Mouse (Mus musculus): Measurements from ENCODE around the gene Prmt2. TPM values are rescaled to one million over a fixed set of nuclear protein-coding genes. Genes with fewer than 3 reads are reported as not detected.

Prmt2 gene
- total and polyA plus RNA-seq, 2 experiments from 2014 or later = 27.7 to 31.7 TPM

DNA sequence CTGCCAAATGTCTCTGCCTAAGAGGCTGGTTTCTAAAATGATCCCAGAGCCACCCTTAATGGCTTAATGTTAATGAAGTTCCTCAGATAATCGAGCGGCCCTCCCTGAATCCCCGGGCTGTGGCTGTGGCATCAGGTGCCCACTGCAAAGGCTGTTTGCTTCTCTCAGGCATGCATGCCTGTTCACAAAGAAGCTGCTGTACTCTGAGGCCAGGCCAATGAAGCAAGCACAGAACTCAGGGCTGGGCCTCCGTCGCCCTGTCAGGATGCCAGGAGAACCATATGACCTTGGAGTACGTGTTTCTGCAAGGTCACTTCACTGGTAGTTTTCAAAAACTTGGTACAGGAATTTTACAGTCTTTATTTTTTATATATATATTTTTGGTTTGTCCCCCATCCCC lies 18.0 kb upstream of the Prmt2 start:
- Histone ChIP-seq H3K4me3 (ENCODE audit: low read depth, low read length) (no peak overlapping the region), H3K4me2 (ENCODE audit: low read depth, low read length) (no peak overlapping the region), H3K27ac (ENCODE audit: low read depth) (0 out of 2 replicates have a peak overlapping the region, but pooled peaks have one; percentile 26), H3K9me3 (replicated peaks; ENCODE audit: control insufficient read depth, low read length) (no peaks in the 10 kb centered on the region), H3K36me3 (replicated peaks; ENCODE audit: control insufficient read depth, insufficient read depth, low read length) (no peaks in the 10 kb centered on the region), H3K4me1 (ENCODE audit: control insufficient read depth, insufficient read depth) (peaks cover 20% of the 10 kb centered on the region), H3K27me3 (ENCODE audit: control insufficient read depth, insufficient read depth, low read length) (no peaks in the 10 kb centered on the region), H3K9ac (replicated peaks; ENCODE audit: low read depth, low read length) (no peak overlapping the region)
- ATAC-seq (ENCODE audit: insufficient read depth, low read depth) (no peak), DNase-seq (ENCODE audit: low spot score) (no peak)
- TF ChIP-seq EP300 (IDR thresholded peaks at IDR 0.05; ENCODE audit: low read depth) = no peak
- TF ChIP-seq CTCF (IDR thresholded peaks at IDR 0.05; ENCODE audit: low read depth) = no peak
- WGBS = 33% methylated on average over 6 of the region's 6 CpGs

DNA sequence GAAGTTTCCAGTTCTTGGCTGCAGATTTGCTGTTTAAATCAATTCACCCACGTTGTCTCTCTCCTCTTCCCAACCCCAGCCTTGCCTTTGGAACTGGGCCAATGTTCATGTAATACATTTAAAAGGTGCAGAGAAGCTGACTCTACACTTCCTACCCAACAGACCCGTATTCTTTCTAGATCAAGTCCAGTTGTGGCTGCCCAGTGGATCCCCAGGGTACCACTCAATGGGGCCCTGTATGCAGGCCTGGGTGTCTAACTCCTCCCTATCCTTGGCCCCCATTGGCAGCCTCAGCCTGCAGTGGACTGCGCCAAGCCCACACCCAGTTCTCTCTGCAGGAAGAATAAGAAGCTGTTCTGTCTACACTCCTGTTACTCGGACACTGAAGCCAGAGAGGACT lies 15.9 kb upstream of the Prmt2 start, which contains the start of gene S100b:
Gene S100b (plus strand): TSS at position 318 of the 400 bp plus-strand sequence.
- no peak for DNase-seq (ENCODE audit: low spot score)
- ATAC-seq (ENCODE audit: insufficient read depth, low read depth) = no peak
- WGBS = 31% methylated on average over 4 of the region's 4 CpGs

DNA sequence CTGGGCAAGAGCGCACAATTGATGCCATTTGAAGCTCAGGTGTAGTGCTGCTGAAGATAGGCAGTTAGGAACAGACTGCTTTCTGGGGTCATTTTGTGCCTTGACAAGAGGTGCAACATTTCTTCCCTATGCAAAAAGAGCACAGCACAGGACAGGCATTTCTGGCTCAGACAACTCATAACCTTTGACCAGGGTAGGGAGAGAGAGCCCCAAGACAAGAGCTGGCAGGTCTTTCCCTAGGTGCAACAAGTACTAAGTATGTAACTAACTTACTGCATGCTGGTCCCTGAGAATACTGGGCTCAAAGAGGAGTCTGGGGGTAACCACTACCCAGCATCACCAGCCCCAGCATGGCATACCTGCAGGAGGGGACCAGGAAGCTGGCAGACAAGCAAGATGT lies 15.4 kb upstream of the Prmt2 start:
- Histone ChIP-seq H3K9me3 (replicated peaks; ENCODE audit: control insufficient read depth, low read length) (no peaks in the 10 kb centered on the region), H3K36me3 (replicated peaks; ENCODE audit: control insufficient read depth, insufficient read depth, low read length) (no peaks in the 10 kb centered on the region), H3K9ac (replicated peaks; ENCODE audit: low read depth, low read length) (no peak overlapping the region), H3K4me1 (ENCODE audit: control insufficient read depth, insufficient read depth) (peaks cover 13% of the 10 kb centered on the region; the same call in 1 of the 2 replicates), H3K27me3 (ENCODE audit: control insufficient read depth, insufficient read depth, low read length) (no peaks in the 10 kb centered on the region), H3K27ac (ENCODE audit: low read depth) (no peak overlapping the region), H3K4me3 (ENCODE audit: low read depth, low read length) (no peak overlapping the region), H3K4me2 (ENCODE audit: low read depth, low read length) (no peak overlapping the region)
- 94% methylated on average over 1 of the region's 1 CpGs for WGBS
- ATAC-seq (ENCODE audit: insufficient read depth, low read depth) (no peak), DNase-seq (ENCODE audit: low spot score) (no peak)
- TF ChIP-seq CTCF (IDR thresholded peaks at IDR 0.05; ENCODE audit: low read depth) (no peak), EP300 (IDR thresholded peaks at IDR 0.05; ENCODE audit: low read depth) (no peak)

More for the DNA sequence above, 15.9 kb upstream of the Prmt2 start, which contains the start of gene S100b:
- no peaks in the 10 kb centered on the region for H3K36me3 ChIP-seq (replicated peaks; ENCODE audit: control insufficient read depth, insufficient read depth, low read length)
- H3K27ac ChIP-seq (ENCODE audit: low read depth) = no peak within 1 kb of the TSS
- no peaks in the 10 kb centered on the region for H3K27me3 ChIP-seq (ENCODE audit: control insufficient read depth, insufficient read depth, low read length)
- H3K9ac ChIP-seq (replicated peaks; ENCODE audit: low read depth, low read length) = no peak within 1 kb of the TSS
- no peak within 1 kb of the TSS for H3K4me3 ChIP-seq (ENCODE audit: low read depth, low read length)
- no peaks in the 10 kb centered on the region for H3K9me3 ChIP-seq (replicated peaks; ENCODE audit: control insufficient read depth, low read length)
- peaks cover 17% of the 10 kb centered on the region for H3K4me1 ChIP-seq (ENCODE audit: control insufficient read depth, insufficient read depth)
- no peak for TF ChIP-seq CTCF (IDR thresholded peaks at IDR 0.05; ENCODE audit: low read depth)
- no peak for TF ChIP-seq EP300 (IDR thresholded peaks at IDR 0.05; ENCODE audit: low read depth)
- H3K4me2 ChIP-seq (ENCODE audit: low read depth, low read length) = no peak within 1 kb of the TSS

DNA sequence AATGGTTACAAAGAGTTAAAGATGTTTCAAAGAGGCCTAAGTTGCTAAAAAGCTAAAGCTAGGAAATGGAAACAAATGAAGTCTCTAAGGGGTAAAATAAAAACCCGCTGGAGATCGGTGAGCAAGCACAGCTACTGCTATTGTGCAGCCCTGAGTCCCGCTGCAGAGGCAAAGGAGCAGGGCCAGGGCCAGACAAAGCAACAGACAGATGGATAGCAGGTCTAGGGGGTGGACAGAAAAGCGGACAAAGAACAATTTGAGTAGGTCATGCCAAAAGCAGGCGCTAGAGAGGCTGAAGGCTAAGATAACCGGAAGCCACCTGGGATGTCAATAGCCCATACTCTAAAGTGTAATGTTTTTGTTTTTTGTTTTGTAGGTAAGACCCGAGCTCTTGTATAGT lies 13.2 kb upstream of the Prmt2 start:
- H3K27me3 ChIP-seq (ENCODE audit: control insufficient read depth, insufficient read depth, low read length) = no peaks in the 10 kb centered on the region
- TF ChIP-seq CTCF (IDR thresholded peaks at IDR 0.05; ENCODE audit: low read depth) = no peak
- no peak for TF ChIP-seq EP300 (IDR thresholded peaks at IDR 0.05; ENCODE audit: low read depth)
- H3K4me3 ChIP-seq (ENCODE audit: low read depth, low read length) = no peak overlapping the region
- no peaks in the 10 kb centered on the region for H3K9me3 ChIP-seq (replicated peaks; ENCODE audit: control insufficient read depth, low read length)
- WGBS = 81% methylated on average over 7 of the region's 7 CpGs
- peaks cover 5% of the 10 kb centered on the region; the same call in 1 of the 2 replicates for H3K4me1 ChIP-seq (ENCODE audit: control insufficient read depth, insufficient read depth)
- H3K9ac ChIP-seq (replicated peaks; ENCODE audit: low read depth, low read length) = no peak overlapping the region
- ATAC-seq (ENCODE audit: insufficient read depth, low read depth) (no peak), DNase-seq (ENCODE audit: low spot score) (no peak)
- H3K36me3 ChIP-seq (replicated peaks; ENCODE audit: control insufficient read depth, insufficient read depth, low read length) = no peaks in the 10 kb centered on the region
- no peak overlapping the region for H3K4me2 ChIP-seq (ENCODE audit: low read depth, low read length)
- H3K27ac ChIP-seq (ENCODE audit: low read depth) = no peak overlapping the region

DNA sequence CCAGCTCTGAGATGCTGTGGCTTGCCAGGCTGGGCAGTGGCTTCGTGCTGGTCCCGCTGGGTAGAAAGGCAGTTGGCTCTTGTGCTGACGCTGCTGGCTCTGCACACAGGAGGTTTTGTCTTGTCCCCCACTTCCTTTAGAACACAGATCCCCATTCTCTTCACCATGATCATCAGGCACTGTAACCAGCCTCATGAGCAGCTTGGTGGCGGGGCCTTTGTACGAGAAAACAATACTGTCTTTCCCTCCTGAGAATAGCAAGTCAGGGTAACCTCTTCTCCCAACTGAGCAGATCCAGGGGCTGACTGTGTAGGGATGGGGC lies 10.9 kb upstream of the Prmt2 start:
- TF ChIP-seq CTCF (IDR thresholded peaks at IDR 0.05; ENCODE audit: low read depth) (no peak), EP300 (IDR thresholded peaks at IDR 0.05; ENCODE audit: low read depth) (no peak)
- Histone ChIP-seq H3K4me1 (ENCODE audit: control insufficient read depth, insufficient read depth) (no peaks in the 10 kb centered on the region), H3K9ac (replicated peaks; ENCODE audit: low read depth, low read length) (no peak overlapping the region), H3K27me3 (ENCODE audit: control insufficient read depth, insufficient read depth, low read length) (no peaks in the 10 kb centered on the region), H3K4me3 (ENCODE audit: low read depth, low read length) (no peak overlapping the region), H3K9me3 (replicated peaks; ENCODE audit: control insufficient read depth, low read length) (no peaks in the 10 kb centered on the region), H3K27ac (ENCODE audit: low read depth) (no peak overlapping the region), H3K36me3 (replicated peaks; ENCODE audit: control insufficient read depth, insufficient read depth, low read length) (no peaks in the 10 kb centered on the region), H3K4me2 (ENCODE audit: low read depth, low read length) (no peak overlapping the region)
- ATAC-seq (ENCODE audit: insufficient read depth, low read depth) (no peak), DNase-seq (ENCODE audit: low spot score) (no peak)
- 84% methylated on average over 5 of the region's 5 CpGs for WGBS

DNA sequence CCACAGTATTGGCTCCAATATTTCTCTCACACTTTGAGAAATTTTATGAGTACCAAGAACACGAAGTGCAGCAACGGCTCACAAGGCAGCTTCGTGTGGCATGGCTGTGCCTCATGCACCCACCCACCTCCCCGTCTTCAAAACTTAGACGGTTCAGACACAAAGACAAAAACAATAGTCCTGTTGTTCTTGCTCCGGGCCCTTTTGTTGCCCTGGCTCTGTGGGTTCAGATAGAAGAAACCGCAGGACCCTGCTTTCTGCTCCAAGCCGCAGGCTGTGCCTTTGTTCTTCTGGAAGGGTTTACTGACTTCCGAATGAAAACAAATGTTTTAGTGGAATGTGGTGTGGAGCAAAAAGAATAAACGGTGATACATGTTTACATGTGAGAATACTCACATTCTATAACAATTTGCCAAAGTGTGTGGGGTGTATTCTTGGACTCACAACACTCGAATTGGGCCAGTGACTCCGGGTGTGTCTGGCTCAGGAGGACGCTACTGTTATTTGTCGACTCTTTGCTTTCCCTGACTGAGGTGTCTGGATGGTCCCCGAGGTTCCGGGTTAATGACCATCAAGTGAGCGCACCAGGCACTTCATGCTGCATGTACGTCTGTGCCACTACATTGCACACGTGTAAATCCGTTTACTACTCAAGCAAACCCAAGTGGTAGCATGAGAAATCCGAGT lies 10.4 kb upstream of the Prmt2 start:
- Histone ChIP-seq H3K9me3 (replicated peaks; ENCODE audit: control insufficient read depth, low read length) (no peaks in the 10 kb centered on the region), H3K27ac (ENCODE audit: low read depth) (no peak overlapping the region), H3K4me1 (ENCODE audit: control insufficient read depth, insufficient read depth) (no peaks in the 10 kb centered on the region), H3K36me3 (replicated peaks; ENCODE audit: control insufficient read depth, insufficient read depth, low read length) (no peaks in the 10 kb centered on the region), H3K9ac (replicated peaks; ENCODE audit: low read depth, low read length) (no peak overlapping the region), H3K4me2 (ENCODE audit: low read depth, low read length) (no peak overlapping the region), H3K4me3 (ENCODE audit: low read depth, low read length) (no peak overlapping the region), H3K27me3 (ENCODE audit: control insufficient read depth, insufficient read depth, low read length) (no peaks in the 10 kb centered on the region)
- WGBS = 70% methylated on average over 21 of the region's 21 CpGs
- TF ChIP-seq CTCF (IDR thresholded peaks at IDR 0.05; ENCODE audit: low read depth) (no peak), EP300 (IDR thresholded peaks at IDR 0.05; ENCODE audit: low read depth) (no peak)
- no peak for DNase-seq (ENCODE audit: low spot score)
- no peak for ATAC-seq (ENCODE audit: insufficient read depth, low read depth)

All from heart, postnatal 0 days (tissue).